Mouse (Mus musculus) adrenal gland, postnatal 14 days (tissue): ENCODE results near the gene Npff. TPM values are rescaled to one million over a fixed set of nuclear protein-coding genes. Genes with fewer than 3 reads are reported as not detected.
A peak's percentile ranks its signal among the peaks of the same experiment; 100 is the strongest.

ENCODE experiments used
- DNase-seq: peaks from one replicate; pipeline ENCODE4 v3.0.0; 2021; ENCODE audit warnings: mixed read lengths
- total RNA-seq: library from RNA; stranded (reverse); gene quantifications from 2 replicates; pipeline ENCODE4 v1.2.3, GENCODE M21; 2021

Npff gene
- total RNA-seq, 1 experiment from 2014 or later, result 4.8 TPM

DNA sequence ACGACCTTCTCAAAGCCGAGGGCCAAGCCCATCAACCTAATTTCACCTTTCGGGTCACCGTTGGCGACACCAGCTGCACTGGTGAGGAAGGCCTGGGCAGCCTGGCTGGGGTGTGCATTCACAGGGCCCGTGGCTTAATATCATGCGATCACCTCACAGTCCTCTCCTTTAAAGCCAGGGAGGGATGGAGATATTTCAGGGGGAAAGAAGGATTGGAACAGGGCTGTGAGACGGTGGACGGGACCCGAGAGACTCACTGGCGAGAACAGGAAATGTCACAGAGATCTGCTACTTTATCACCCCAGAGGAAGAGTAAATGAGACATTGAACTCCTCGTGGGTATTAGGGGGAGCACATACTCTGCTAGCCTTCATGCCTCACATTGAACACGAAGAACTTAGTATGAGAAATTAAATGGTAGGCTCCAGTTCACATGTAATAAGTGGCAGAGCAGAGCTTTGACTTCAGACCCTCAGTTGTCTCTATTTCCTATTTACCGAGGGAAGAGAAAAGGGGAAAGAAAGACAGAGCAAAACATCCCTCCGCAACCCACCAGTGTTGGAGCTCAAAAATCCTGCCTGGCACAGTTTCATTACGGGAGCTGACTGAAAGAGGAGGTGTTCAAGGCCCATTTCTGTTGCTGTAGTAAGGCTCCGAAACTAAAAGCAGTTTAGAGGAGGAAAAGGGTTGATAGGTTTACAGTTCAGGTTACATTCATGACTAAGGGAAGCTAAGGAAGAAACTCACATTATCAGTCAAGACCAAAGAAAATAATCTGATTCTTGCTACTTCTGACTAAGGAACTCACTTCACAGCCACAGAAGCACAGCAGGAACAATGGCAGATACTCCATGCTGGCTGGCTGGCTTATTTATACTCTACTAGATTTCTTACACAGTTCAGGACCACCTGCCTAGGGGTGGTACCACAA, 5.3 kb downstream of the Npff start:
- no peak for DNase-seq

DNA sequence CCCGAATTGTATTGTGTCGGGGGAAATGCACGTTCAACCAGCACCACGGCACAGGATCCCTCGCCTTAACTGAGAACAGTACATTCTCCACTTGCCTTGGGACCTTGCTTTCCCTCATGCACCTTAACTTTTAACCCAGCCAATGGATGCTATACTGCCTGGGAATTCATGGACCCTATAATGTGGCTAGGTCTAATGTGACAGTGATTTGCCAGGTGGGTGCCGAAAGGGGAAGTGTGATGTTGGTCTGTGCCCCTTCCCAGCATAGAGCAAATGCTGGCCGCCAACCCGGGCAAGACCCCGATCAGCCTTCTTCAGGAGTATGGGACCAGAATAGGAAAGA, 5.9 kb downstream of the Npff start:
- DNase-seq, result no peak

DNA sequence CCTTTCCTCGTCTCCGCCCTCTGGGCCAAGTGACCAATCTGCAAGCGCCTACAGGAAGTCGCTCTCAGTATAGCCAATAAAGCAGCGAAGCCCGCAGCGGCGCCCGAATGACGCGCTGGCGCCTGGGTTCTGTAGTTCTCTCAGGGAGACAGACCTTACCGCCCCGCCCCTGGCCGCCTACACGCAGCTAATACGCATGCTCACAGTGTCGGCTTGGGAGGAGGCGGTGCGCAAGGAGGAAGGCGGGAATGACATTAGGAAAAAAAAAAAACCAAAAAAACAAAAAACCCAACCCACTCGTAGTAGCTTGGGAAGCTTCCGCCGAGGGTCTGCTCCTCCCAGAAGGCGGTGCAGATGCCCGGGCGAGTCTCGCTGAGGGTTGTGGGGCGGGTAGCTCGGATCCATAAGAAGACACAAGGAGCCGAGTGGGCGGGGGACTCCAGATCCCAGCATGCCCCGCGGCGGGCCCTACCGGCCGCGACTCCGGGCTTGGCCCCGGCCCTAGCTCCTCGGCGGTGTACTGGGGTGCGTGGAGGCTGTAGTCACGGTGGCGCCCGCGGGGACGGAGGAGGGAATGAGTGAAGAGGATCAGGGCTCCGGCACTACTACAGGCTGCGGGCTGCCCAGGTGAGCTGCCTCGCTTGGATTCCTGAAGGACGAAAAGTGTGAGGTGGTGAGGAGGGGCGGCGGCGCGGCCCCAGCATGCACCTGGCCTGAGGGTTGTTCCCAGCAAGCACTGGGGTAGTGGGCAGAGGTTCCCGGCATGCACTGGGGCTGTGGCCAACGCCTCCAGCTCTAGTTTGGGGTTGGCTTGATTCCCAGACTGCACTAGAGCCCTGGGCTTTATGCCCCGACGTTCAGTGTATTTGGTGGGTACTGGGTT, 6.5 kb downstream of the Npff start, which contains the start of gene Tarbp2:
TSS of gene Tarbp2 (plus strand) at position 217 of the 883 bp plus-strand sequence.
- peak; percentile 100 for DNase-seq

DNA sequence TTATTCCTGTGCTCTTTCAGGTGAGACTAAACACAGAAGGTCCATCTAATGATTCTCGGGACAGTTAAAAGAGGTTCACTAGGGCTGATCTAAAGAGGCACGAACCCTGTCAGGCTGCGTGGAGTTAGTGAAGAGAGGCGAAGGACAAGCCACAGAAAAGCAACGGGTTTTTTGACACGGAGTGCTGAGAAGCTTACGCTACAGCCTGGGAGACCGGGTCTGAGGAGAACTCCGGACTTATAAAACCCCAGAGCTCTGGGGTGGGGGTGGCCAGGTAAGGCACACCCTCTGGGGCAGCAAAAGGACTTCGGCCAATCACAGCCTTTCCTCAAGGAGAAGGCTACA, 7.1 kb downstream of the Npff start:
- DNase-seq, result no peak

DNA sequence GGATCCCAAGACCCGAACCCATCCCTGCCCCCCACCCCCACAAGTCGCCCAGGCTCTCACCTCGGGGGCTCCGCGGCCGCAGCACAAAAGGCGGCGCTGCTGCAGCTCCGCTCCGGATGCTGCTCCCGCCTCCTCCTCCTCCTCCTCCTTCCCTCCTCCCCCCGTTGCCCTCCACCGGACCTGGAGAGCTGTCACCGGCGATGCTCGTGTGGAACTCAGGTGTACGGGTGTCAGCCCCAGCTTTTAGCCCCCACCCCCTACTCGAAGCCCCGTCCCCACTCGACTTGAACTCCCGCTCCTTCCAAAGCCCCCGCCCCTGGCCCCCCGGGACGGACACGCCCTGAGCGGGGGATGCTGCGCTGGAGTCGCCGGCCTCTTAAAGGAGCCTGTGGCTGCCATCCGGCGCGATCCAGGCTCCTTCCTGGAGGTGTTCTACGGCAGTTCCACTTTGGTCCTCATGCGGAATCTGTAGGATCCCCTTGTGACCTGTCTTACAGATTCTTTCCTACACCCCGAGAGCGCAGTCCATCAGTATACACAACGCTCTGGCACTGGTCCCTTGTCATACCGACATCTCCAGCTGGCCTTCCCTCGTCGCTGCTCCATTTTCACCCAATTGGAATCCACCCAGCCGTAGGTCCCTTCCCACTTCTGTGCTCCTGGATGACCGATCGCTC, 7.9 kb downstream of the Npff start, which contains the start of gene Map3k12:
TSS of gene Map3k12 (minus strand) at position 337 of the 677 bp plus-strand sequence.
- DNase-seq, result peak; percentile 80

DNA sequence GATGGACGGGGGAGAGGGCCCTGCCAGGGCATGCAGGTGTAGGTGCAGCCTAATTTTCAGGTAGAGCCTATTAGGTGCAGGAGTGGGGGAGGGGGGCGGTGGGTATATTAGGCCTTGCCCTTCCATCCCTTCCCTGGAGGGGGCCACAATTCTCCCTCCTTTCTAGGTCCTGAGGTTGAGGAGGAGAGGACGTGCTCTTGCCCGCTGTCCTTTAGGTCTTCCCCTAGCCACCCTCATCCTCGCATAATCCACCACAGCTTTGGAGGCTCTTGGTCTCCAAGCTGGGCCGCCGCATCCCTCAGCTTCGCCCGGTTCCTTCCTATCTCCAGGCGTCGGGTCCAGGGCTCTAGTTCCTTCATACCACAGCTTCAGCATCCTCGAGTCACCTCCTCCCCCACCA, 8.4 kb downstream of the Npff start:
- no peak for DNase-seq

DNA sequence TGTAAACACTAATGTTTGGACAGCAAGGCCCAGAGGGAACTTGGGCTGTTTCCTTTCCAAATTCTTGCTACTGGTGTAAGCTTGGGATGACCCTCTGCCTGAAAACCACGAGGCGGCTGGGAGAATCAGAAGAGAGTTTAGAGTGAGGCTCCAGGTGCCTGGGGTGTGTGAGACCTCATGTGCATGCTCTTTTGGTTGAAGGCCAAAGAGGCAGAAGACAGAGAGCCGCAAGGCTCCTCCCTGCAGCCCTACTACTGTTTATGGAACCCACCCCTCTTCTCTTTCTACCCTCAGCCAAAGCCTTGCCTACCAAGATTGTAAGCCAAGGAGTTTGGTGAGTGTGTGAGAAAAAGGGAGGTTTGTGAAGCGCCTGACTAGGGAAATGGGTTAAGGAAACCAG, 9.0 kb downstream of the Npff start:
- DNase-seq, result no peak

DNA sequence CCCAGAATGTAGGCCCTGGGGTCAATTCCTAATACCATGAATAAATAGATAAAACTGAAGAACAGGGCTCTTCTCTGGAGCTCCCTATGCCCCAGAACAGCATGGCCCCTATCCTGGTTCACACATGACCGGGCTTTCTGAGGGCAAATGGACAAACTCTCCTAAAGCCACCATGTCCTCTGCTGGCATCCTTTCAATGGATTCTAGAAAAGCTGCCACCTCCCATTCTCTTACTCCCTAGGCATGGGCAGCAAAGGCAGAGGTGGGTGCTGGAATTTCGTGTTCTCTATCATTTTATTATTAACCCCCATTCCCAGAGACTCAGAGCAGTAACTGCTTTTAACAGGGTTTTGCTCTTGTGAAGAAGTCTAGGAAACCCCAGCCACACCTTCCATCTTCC, 9.5 kb downstream of the Npff start:
- no peak for DNase-seq

DNA sequence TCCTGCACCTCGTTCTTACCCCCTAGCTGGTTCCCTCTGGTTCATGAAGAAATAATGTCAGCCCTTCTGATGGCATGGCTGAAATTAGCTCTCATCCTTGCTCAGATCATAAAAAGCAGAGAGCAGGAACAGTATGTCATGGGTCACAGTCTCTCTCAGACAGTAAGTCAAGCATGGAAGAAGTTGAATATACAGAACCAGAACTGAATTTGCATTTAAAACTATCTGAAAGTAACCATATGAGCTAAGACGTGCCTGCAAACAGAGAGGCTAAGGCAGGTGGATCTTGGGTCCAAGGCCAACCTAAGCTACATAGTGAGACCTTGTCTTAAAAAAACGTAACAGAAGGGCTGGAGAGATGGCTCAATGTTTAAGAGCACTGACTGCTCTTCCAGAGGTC, 11.7 kb downstream of the Npff start:
- no peak for DNase-seq

DNA sequence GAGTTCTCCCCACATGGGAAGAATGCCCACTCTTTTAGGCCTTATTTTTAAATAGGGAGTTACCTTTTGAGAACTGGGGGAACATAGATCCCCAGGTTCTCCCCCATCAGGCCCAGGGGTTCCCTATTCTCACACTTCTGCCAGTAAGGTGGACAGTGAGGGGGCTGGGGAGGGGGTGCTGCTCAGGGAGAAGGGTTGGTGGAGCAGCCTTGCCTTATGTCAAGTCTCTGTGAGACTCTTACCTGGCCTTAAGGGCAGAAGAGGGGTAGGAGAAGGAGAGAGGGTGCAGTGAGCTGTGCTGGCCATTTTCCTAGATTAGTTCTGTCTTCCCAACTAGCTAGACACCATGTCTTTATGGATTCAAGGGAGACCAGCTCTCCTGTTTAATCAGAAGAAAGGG, 12.3 kb downstream of the Npff start:
- no peak for DNase-seq

DNA sequence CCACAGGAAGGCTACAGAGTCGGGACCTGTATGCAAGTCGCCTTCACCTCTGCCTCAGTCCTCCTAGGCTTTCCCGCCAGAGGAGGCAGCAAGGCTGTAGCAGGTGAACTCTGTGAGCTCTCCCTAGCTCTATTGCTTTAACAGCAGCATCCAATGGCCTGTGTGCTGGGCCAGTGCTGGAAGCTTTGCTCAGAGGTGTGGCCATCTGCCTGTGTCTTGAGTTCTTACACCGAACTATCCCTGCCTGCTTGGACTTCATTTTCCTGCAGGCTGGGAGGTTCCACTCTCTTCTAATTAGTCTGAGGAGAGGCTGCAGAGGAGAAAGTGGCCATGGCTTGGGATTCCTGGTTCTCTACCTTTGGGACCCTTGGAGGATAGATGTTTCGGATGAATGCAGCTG, 12.7 kb downstream of the Npff start:
- DNase-seq, result no peak

DNA sequence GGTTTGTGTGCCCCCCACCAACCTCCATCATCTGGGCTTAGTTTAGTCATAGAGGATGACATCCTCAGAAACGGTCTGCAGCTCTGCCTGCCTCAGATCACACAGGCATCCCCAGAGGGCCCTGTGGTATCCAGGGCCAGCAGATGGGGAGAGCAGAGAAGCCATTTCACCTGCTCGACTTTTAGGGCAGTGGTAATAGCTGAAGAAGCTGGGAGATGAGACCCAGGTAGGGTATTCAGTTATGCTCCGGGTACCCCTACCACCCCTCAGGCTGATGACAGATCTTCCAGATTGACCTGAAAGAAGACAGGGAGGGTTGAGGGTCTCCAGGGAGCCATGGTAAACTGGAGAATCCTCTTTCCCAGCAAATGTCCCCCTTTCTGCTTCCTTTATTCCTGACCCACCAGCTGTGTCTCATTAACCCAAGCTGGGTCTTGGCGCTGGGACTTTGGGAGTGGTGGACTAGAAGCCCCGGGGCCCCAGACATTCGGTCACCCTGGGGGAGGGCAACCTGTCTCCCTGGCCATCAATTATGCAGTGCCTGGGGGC, 13.4 kb downstream of the Npff start:
- DNase-seq, result no peak

DNA sequence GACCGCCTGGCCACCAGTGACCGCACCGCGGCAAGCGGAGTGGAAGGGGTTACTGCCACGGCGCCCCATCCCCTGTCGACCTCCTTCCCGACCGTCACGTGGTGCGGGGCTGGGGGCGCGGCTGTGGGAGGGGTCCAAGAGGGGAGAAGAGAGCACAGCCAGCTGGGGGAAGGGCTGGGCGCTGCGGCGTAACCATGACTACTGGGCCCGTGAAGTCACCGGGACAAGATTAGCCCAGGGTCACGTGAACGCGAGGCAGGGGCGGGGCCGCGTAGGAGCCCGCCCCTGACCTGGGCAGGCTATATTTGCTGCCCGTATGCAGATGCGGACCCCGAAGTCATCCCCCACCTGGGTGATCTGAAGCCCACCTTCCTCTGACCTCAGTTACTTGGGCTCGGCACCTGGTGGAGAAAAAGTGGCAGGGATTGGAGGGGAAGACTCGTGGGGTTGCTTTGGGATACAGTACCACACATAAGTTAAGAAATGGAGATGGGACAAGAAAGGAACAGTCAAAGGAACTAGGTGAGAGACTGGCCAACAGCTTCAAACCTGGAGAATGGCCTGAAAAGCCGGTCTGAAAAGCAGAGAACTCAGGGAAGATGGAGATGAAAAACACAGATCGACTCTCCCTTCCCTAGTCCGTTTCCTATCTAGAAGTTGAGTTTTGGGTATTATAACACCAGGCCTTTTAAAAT, 14.0 kb downstream of the Npff start:
- peak; percentile 94 for DNase-seq

DNA sequence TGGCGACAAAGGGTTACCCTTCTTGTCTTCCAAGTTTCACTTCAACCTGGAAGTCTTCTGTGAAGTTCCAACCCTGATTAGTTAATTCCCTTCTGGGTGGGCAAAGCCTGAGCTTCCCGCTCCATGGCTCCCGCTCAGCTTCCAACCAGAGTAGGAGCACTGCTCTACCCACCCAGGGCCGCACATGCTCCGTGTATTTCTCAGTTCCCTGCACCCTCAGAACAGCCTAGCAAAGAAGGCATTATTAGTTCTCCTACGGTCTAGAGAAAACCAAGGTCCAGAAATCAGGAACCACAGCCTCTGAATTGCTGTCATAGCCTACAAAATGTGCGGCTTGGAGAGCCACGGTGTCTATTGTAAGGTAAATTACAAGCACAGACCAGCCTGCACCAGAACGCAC, 14.6 kb downstream of the Npff start:
- DNase-seq, result peak; percentile 45

DNA sequence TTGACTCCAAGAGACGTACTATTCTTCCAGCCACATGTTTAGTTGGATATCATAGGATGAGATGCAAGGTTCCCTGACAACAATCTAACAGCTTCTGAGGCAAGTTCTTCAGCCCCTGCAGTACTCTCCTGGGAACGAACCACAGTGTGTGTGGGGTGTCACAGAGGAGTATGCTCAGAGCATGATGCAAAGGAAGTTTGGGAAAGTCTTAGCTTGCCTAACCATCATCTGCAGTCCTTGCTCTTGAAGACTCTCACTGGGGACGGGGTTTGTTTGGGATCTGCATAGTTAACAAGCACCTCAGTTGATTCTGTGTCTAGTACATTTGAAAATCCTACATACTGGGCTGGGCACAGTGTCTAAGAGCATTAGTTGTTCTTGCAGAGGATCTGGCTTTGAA, 16.4 kb downstream of the Npff start:
- no peak for DNase-seq

DNA sequence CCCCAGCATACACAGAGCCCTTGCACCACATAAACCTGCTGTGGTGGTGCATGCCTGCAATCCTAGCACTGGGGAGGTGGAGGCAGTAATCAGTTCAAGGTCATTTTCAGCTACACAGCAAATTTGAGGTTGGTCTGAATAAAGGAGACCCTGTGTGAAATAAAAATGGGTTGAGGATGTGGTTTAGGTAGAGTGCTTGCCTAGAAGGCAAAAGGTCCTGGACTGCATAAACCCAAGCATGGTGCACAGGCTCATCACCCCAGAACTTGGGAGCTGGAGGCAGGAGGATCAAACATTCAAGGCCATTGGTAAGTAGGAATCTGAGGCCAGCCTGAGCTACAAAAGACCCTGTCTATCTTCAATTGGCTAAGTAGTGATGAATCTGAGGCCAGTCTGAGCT, 17.2 kb downstream of the Npff start:
- DNase-seq, result no peak

DNA sequence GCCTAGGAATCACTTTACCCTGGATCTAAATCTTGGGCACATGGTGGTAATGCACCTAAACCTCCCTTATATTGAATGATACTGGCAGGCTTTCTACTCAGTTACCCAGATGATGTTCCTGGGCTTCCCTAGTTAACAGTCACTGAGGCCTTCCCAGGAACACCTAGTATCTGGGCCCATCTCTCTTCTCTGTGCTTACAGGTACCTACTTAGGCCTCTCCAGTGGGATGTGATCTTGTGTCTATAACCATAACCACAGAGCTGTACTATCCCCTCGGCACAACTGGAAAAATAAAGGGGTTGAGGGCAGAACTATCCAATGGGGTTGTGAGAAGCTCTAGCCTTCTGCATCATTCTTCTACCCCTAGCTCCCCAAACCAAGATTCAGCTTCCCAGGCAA, 17.9 kb downstream of the Npff start:
- DNase-seq, result no peak

DNA sequence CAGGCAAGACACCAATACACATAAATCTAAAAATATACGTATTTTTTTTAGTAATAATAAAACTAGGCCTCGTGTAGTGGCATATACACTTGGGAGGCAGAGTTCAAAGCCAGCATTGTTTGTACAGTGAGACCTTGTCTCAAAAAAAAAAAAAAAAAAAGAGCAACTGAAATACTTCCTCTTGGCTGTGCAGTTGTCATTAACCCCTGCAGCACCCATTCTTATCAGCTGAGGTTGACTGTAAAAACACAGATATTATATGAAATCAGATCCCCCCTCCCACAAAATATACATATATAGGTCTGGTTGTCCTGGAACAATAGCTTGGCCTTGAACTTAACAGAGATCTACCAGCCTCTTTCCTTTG, 18.3 kb downstream of the Npff start:
- DNase-seq, result no peak

DNA sequence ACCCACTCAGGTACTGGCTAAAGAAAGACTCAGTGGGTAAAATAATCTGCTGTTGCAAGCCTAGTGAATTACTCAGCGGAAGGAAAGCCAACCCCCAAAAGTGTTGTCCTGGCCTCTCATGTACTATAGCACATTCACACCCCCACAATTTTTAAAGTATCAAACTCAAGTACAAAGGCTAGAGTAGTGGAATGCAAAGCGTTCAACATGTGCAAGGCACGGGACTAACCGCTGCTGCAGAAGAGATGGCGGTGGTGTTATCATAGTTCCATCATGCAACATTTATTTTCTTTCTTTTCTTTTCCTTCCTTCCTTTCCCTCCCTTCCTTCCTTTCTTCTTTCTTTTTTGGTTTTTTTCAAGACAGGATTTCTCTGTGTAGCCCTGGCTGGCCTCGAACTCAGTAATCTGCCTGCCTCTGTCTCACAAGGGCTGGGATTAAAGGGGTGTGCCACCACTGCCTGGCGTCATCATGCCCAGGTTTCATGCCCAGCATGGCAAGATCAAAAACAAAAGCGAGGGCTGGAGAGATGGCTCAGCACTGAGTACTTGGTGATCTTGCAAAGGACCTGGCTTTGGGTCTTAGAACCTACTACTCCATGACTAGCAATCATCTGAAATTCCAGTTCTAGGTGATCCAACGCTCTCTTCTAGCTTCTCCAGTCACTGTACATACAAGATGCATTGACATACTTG, 18.8 kb downstream of the Npff start:
- DNase-seq, result no peak

DNA sequence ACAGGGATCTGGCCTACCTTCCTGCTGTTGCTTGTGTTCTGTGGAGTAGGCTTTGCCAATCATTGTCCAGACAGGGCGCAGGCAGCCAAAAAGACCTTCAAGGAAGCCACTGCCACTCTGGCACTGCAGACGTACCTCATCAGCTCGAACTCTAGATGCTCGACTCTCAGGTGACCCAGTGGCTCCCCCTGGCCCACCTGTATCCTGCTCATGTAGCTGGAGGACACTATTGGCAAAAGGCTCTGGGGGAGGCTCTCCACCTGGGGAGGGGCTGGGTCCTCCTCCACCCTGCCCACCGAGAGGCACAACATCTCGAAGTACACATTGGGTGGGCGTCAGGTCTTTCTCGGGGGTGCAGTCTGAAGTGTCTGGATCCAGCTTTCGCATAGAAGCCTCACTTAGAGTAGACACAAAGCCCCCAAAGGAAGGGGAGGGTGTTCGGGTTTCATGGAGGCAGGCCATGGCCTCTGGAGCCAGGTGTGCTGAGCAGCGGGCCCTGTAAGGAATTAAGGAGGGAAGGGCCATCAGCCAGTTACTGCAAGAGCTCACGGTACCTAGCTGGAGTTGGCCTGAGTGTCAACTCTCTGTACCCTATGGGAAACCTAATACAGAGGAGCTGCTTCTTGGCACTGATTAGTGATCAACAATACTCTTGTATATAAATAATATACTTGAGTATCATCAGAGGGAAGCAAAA, 19.5 kb downstream of the Npff start:
- no peak for DNase-seq
